Mouse (Mus musculus): ENCODE data around the gene Krtap1-4. TPM values are rescaled to one million over a fixed set of nuclear protein-coding genes. Genes with fewer than 3 reads are reported as not detected.

The Krtap1-4 gene
- polyA plus RNA-seq (2017; shearing (Covaris generic)), result 0.90 TPM

DNA sequence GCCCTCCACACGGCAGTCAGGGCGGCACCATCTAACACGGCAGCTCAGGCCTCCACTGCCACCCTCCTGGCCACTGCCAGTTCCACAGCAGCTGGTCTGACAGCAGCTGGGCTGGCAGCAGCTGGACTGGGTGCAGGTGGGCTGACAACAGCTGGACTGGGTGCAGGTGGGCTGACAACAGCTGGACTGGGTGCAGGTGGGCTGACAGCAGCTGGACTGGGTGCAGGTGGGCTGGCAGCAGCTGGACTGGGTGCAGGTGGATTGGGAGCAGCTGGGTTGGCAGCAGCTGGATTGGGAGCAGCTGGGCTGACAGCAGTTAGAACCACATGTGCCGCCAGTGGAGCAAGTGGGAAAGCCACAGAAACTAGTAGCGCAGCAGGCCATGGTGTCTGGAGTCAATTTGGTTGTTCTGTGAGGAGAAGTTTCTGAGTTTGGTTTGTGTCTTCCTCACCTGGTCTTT, at the start of gene Krtap1-4:
Gene Krtap1-4, minus strand, starts transcription at position 410 of the 460 bp plus-strand sequence.

DNA sequence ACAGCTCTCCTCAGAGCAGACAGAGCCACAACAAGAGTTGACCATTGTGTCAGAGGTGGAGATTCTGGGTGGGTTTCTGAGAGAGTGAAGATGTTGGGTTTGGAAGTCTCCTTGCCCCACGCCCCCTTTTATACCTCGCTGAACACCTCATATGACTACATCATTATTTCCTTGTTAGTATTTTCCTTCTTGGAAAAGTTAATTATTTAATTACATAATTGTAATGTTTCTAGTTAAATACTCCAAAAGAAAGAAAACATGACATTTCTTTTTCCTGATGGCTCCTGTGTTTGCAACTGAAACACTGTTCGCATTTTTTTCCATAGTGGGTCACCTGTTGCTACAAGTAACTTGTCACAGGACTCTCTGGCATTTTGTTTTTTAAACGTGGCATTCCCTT, 44.7 kb upstream of the Krtap1-4 start, which contains the start of gene Krtap4-1:
Gene Krtap4-1, minus strand, starts transcription at position 101 of the 400 bp plus-strand sequence.

DNA sequence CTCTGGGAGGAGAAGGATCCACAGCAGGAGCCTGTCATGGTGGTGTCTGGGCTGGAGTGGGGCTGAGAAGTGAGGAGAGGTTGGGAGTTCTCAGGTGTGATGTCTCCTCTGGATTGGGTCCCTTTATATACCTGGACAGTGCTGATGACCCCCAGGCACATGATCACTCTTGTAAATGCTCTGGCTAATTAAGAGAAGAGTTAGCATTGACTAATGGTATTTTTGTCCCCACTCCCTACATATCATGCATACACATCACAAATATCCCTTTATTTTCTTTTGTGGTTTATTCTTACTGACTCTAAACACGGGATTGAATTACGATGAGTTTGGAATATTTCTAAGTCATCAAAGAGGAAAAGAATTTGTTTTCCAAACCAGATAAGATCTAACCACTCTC, 36.9 kb upstream of the Krtap1-4 start, which contains the start of gene Gm11562:
Gene Gm11562, minus strand, starts transcription at position 101 of the 400 bp plus-strand sequence.

DNA sequence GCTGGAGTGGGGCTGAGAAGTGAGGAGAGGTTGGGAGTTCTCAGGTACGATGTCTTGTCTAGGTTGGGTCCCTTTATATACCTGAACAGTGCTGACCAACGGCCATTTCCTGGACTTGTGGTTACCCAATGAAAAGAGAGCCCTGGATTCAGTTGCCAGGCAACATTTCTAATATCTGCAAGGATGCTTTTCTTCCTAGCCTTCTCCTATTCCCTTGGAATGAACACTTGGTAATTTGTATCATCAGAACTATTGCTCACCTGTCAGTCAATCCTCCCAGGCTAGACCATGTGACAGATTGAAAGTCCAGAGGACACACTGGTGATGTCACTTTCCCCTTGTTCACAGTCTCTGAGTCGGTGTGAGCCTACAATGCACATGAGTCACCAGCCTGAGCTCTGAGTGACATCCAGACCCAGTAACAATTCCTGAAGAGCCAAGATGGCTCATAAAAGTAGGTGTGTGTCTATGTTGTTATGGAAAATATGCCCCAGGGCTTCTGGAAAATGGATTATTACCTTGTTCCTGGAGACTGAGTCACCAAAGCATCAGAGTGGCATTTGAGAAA, 31.4 kb upstream of the Krtap1-4 start, which contains the start of gene Krtap2-4:
Gene Krtap2-4, minus strand, starts transcription at position 51 of the 568 bp plus-strand sequence.

DNA sequence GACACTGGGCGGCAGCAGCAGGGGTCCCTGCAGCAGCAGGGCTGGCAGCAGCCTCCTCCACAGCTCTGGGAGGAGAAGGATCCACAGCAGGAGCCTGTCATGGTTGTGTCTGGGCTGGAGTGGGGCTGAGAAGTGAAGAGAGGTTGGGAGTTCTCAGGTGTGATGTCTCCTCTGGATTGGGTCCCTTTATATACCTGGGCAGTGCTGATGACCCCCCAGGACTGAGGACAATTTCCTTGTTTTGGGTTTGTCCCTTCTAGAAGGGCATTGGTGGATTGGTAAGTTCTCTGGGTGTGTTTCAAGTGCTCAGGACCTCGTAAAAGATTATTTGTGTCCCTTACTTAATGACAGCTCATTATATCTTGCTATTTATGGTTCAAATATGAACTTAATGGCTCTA, 26.6 kb upstream of the Krtap1-4 start, which contains the start of gene Gm11937:
Gene Gm11937, minus strand, starts transcription at position 101 of the 400 bp plus-strand sequence.

DNA sequence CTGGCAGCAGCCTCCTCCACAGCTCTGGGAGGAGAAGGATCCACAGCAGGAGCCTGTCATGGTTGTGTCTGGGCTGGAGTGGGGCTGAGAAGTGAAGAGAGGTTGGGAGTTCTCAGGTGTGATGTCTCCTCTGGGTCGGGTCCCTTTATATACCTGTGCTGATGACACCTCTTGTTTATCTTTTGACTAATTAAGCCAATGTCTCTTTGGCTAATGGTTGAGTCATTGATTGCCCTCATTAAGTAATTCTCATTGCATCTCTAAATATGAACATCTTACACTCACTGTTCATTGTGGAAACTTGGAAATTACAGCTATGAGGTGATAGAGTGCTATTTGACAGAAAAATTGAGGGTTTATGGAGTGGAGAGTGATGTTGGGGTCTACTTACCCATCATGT, 19.8 kb upstream of the Krtap1-4 start, which contains the start of gene Gm11938:
Gene Gm11938, minus strand, starts transcription at position 101 of the 400 bp plus-strand sequence.

DNA sequence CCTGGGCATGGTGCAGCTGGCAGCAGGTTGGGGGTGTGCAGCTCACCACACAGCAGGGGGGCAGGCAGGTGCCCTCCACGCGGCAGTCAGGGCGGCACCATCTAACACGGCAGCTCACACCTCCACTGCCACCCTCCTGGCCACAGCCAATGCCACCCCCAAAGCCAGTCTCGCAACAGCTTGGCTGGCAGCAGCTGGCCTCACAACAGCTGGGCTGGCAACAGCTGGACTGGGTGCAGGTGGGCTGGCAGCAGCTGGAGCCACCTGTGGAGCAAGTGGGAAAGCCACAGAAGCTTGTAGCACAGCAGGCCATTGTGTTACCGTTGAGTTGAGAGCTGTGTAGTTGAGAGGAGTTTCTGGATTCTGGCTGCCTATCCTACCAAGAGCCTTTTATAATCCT, 14.3 kb upstream of the Krtap1-4 start, which contains the start of gene Krtap9-3:
Gene Krtap9-3, minus strand, starts transcription at position 364 of the 400 bp plus-strand sequence.

DNA sequence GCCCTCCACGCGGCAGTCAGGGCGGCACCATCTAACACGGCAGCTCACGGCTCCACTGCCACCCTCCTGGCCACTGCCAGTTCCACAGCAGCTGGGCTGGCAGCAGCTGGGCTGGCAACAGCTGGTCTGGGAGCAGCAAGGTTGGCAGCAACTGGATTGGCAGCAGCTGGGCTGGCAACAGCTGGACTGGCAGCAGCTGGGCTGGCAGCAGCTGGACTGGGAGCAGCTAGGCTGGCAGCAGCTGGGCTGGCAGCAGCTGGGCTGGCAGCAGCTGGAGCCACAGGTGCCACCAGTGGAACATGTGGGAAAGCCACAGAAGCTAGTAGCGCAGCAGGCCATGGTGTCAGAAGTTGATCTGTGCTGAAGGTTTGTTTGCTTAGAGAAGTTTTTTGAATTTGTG, 7.5 kb upstream of the Krtap1-4 start, which contains the start of gene Krtap1-3:
Gene Krtap1-3, minus strand, starts transcription at position 359 of the 400 bp plus-strand sequence.

DNA sequence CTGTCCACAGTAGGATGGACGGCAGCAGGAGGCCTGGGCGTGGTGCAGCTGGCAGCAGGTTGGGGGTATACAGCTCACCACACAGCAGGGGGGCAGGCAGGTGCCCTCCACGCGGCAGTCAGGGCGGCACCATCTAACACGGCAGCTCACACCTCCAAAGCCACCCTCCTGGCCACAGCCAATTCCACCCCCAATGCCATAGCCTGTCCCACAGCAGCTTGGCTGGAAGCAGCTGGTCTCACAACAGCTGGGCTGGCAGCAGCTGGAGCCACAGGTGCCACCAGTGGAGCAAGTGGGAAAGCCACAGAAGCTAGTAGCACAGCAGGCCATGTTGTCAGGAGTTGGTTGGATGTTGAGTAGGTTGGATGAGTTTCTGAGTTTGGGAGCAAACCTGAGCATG, 2.8 kb downstream of the Krtap1-4 start, which contains the start of gene Krtap1-5:
Gene Krtap1-5, minus strand, starts transcription at position 381 of the 400 bp plus-strand sequence.

DNA sequence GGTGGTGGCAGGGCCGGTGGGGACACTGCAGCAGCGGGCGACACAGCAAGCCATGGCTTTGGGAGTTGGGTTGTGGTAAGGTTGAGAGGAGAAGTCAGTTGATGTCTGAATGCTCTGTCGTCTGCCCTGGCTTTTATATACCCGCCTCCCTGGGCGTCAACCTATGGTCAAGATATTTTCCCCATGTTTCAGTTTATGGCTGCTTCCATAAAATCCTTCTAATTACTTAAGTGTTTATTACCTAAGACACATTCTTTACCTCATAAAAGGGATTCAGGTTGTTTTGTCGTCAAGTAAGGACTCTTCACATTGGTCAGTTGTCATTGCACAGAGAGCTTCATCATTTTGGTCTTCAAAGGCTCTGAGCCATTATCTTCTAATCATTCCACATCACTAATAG, 16.9 kb downstream of the Krtap1-4 start, which contains the start of gene Krtap3-1:
Gene Krtap3-1, minus strand, starts transcription at position 101 of the 400 bp plus-strand sequence.

DNA sequence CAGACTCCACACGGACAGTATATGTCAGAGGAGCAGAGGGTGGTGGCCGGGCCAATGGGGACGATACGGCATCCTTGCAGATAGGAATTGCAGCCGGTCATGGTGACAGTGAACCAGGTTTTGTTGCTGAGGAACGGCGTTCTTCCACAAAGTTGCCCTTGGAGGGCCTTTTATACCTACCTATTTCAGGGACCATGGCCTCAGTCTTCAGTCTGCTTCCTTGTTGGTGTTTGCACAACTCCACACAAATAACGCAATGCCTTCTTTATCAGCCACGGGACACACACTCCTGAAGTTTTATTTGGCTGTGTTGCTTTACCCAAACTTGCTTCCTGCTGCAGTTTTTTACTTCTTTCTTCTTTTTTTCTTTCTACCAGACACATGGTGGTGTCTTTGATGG, 24.1 kb downstream of the Krtap1-4 start, which contains the start of gene Gm11939:
Gene Gm11939, minus strand, starts transcription at position 101 of the 400 bp plus-strand sequence.

DNA sequence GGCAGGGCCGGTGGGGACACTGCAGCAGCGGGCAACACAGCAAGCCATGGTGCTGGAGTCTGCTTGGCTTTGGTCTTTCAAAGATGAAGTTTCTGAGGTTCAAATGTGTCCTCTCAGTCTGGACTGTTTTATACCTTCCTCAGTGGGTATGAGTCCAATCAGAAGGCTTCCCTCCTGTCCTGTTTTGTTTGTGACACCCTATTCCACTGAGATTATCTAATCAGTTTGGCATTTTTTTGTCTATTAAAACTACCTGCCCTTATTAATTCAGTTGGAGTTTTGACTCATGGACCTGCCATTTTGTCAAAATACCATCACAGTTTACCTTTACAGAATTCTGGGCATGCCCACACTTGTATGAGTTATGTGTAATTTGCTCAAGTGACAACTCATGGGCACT, 26.7 kb downstream of the Krtap1-4 start, which contains the start of gene Krtap3-2:
Gene Krtap3-2, minus strand, starts transcription at position 101 of the 400 bp plus-strand sequence.

DNA sequence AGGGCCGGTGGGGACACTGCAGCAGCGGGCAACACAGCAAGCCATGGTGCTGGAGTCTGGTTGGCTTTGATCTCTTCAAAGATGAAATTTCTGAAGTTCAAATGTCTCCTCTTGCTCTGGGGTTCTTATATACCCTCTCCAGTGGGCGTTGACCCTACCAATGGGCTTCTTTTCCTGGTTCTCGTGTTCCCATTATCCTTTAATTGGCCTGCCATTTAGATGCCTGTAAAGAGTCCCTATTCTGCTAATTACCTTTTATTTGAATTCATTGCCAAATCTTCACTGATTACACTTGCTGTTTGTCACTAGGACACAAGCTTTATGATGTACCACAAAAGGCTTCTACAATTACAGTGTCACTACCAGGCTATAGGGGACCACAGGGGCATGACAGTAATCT, 32.7 kb downstream of the Krtap1-4 start, which contains the start of gene Krtap3-3:
Gene Krtap3-3, minus strand, starts transcription at position 101 of the 400 bp plus-strand sequence.

Other genes with a start within 250 kb of the Krtap1-4 start
- gene Krt26, start 245.7 kb downstream of the Krtap1-4 start, polyA plus RNA-seq (2017; shearing (Covaris generic)), result 0.11 TPM
- gene Krt27, start 232.6 kb downstream of the Krtap1-4 start, polyA plus RNA-seq (2017; shearing (Covaris generic)), result not detected
- 0.26 TPM for gene Krt28, start 208.8 kb downstream of the Krtap1-4 start, polyA plus RNA-seq (2017; shearing (Covaris generic))
- gene Krt10, start 194.3 kb downstream of the Krtap1-4 start, polyA plus RNA-seq (2017; shearing (Covaris generic)), result 10.1 TPM
- not detected for gene Krt12, start 161.4 kb downstream of the Krtap1-4 start, polyA plus RNA-seq (2017; shearing (Covaris generic))
- 0.26 TPM for gene Krt20, start 145.5 kb downstream of the Krtap1-4 start, polyA plus RNA-seq (2017; shearing (Covaris generic))
- not detected for gene Krt23, start 90.5 kb downstream of the Krtap1-4 start, polyA plus RNA-seq (2017; shearing (Covaris generic))
- not detected for gene Krt39, start 62.3 kb downstream of the Krtap1-4 start, polyA plus RNA-seq (2017; shearing (Covaris generic))
- gene Krt40, start 40.5 kb downstream of the Krtap1-4 start, polyA plus RNA-seq (2017; shearing (Covaris generic)), result not detected
- not detected for gene Krtap3-3, start 32.8 kb downstream of the Krtap1-4 start, polyA plus RNA-seq (2017; shearing (Covaris generic))
- gene Krtap3-2, start 26.8 kb downstream of the Krtap1-4 start, polyA plus RNA-seq (2017; shearing (Covaris generic)), result 0.74 TPM
- gene Gm11939, start 24.2 kb downstream of the Krtap1-4 start, polyA plus RNA-seq (2017; shearing (Covaris generic)), result not detected
- not detected for gene Krtap3-1, start 17.0 kb downstream of the Krtap1-4 start, polyA plus RNA-seq (2017; shearing (Covaris generic))
- gene Krtap1-5, start 2.6 kb downstream of the Krtap1-4 start, polyA plus RNA-seq (2017; shearing (Covaris generic)), result not detected
- not detected for gene Krtap1-3, start 7.7 kb upstream of the Krtap1-4 start, polyA plus RNA-seq (2017; shearing (Covaris generic))
- gene Krtap9-3, start 14.5 kb upstream of the Krtap1-4 start, polyA plus RNA-seq (2017; shearing (Covaris generic)), result not detected
- gene Gm11938, start 19.7 kb upstream of the Krtap1-4 start, polyA plus RNA-seq (2017; shearing (Covaris generic)), result not detected
- gene Gm11937, start 26.5 kb upstream of the Krtap1-4 start, polyA plus RNA-seq (2017; shearing (Covaris generic)), result not detected
- not detected for gene Krtap2-4, start 31.2 kb upstream of the Krtap1-4 start, polyA plus RNA-seq (2017; shearing (Covaris generic))
- gene Gm11562, start 36.8 kb upstream of the Krtap1-4 start, polyA plus RNA-seq (2017; shearing (Covaris generic)), result not detected
- not detected for gene Krtap4-1, start 44.6 kb upstream of the Krtap1-4 start, polyA plus RNA-seq (2017; shearing (Covaris generic))
- gene Krtap4-2, start 51.4 kb upstream of the Krtap1-4 start, polyA plus RNA-seq (2017; shearing (Covaris generic)), result not detected
- gene Krtap4-7, start 60.4 kb upstream of the Krtap1-4 start, polyA plus RNA-seq (2017; shearing (Covaris generic)), result not detected
- not detected for gene Gm11555, start 66.6 kb upstream of the Krtap1-4 start, polyA plus RNA-seq (2017; shearing (Covaris generic))
- not detected for gene Gm11563, start 75.3 kb upstream of the Krtap1-4 start, polyA plus RNA-seq (2017; shearing (Covaris generic))
- not detected for gene Krtap4-6, start 82.3 kb upstream of the Krtap1-4 start, polyA plus RNA-seq (2017; shearing (Covaris generic))
- not detected for gene Gm14190, start 107.1 kb upstream of the Krtap1-4 start, polyA plus RNA-seq (2017; shearing (Covaris generic))
- gene Gm14180, start 150.6 kb upstream of the Krtap1-4 start, polyA plus RNA-seq (2017; shearing (Covaris generic)), result not detected
- not detected for gene Gm11595, start 189.3 kb upstream of the Krtap1-4 start, polyA plus RNA-seq (2017; shearing (Covaris generic))
- not detected for gene Krtap4-8, start 197.1 kb upstream of the Krtap1-4 start, polyA plus RNA-seq (2017; shearing (Covaris generic))
- gene Krtap4-9, start 201.5 kb upstream of the Krtap1-4 start, polyA plus RNA-seq (2017; shearing (Covaris generic)), result not detected
- not detected for gene Gm11596, start 209.8 kb upstream of the Krtap1-4 start, polyA plus RNA-seq (2017; shearing (Covaris generic))
- gene Gm11569, start 215.3 kb upstream of the Krtap1-4 start, polyA plus RNA-seq (2017; shearing (Covaris generic)), result not detected
- not detected for gene Gm11554, start 220.8 kb upstream of the Krtap1-4 start, polyA plus RNA-seq (2017; shearing (Covaris generic))
- not detected for gene Krtap4-13, start 226.2 kb upstream of the Krtap1-4 start, polyA plus RNA-seq (2017; shearing (Covaris generic))
- gene Gm11564, start 232.0 kb upstream of the Krtap1-4 start, polyA plus RNA-seq (2017; shearing (Covaris generic)), result not detected